Mouse (Mus musculus) neutrophil, adult 5-6 weeks (primary cell): Measurements from ENCODE around the gene Gm5089. TPM values are rescaled to one million over a fixed set of nuclear protein-coding genes. Genes with fewer than 3 reads are reported as not detected.

Source experiments
- ATAC-seq: fragments of 151-379, 151-347 bp; 2 replicates; pipeline ENCODE4 v1.8.0; 2017; ENCODE audit warnings: mild to moderate bottlenecking, moderate TSS enrichment; ENCODE audit not compliant: insufficient number of reproducible peaks, poor library complexity, low FRiP score, severe bottlenecking; ENCODE audit errors: extremely low read depth
- total RNA-seq: library from RNA; stranded (forward); fragments of 200-1000 nt; gene quantifications from 2 replicates; pipeline ENCODE4 v1.2.3, GENCODE M21; 2017

The Gm5089 gene
- total RNA-seq, 1 experiment from 2014 or later = not detected

- no peak for ATAC-seq
These were observed 49.0 kb downstream of the Gm5089 start for GRCm38 (mm10) chr14:122401886-122402285.

GRCm38 (mm10) chr14:122399906-122400305 lies 51.0 kb downstream of the Gm5089 start:
- no peak for ATAC-seq

- ATAC-seq = no peak
These were observed 52.2 kb downstream of the Gm5089 start for GRCm38 (mm10) chr14:122398676-122399075.

- no peak for ATAC-seq
These were observed 57.8 kb downstream of the Gm5089 start for GRCm38 (mm10) chr14:122393119-122393518.

- ATAC-seq = no peak
These were observed 60.0 kb downstream of the Gm5089 start for GRCm38 (mm10) chr14:122390935-122391334.

GRCm38 (mm10) chr14:122389684-122390370 lies 61.1 kb downstream of the Gm5089 start:
- ATAC-seq = no peak

- no peak for ATAC-seq
These were observed 62.4 kb downstream of the Gm5089 start for GRCm38 (mm10) chr14:122388431-122389031.

- no peak for ATAC-seq
These were observed 63.1 kb downstream of the Gm5089 start for GRCm38 (mm10) chr14:122387781-122388180.

GRCm38 (mm10) chr14:122386281-122387130 lies 64.4 kb downstream of the Gm5089 start:
- ATAC-seq = no peak

- ATAC-seq = no peak
These were observed 65.2 kb downstream of the Gm5089 start for GRCm38 (mm10) chr14:122385758-122386157.

GRCm38 (mm10) chr14:122385238-122385534 lies 65.7 kb downstream of the Gm5089 start:
- no peak for ATAC-seq

Other genes starting within 250 kb of the Gm5089 start
- gene Zic5, start 14.6 kb upstream of the Gm5089 start, total RNA-seq = not detected in 2 replicates
- gene Zic2, start 24.3 kb upstream of the Gm5089 start, total RNA-seq = not detected in 2 replicates
- 0.49 TPM in 1 of 2 replicates, not detected in the other for gene Gm10837, start 39.5 kb upstream of the Gm5089 start, total RNA-seq
- gene Pcca, start 83.2 kb upstream of the Gm5089 start, total RNA-seq = 12.4 and 25.4 TPM in 2 replicates